Mouse (Mus musculus): ENCODE measurements at regions not wholly inside any gene's neighbourhood (a gene's known extent, or its start where the extent isn't known, plus 50 kb on each side); places are given as distances from the start of the nearest gene placed in this dataset.

- no peak overlapping the region for H3K4me3 ChIP-seq
- H3K27me3 ChIP-seq (replicated peaks; ENCODE audit: low read depth, poor library complexity, severe bottlenecking), result no peaks in the 10 kb centered on the region
- H3K9me3 ChIP-seq, result no peaks in the 10 kb centered on the region
- DNase-seq (ENCODE audit: low spot score), result no peak
- H3K27ac ChIP-seq (replicated peaks), result no peak overlapping the region
- H3K4me1 ChIP-seq, result no peaks in the 10 kb centered on the region
- no peaks in the 10 kb centered on the region for H3K36me3 ChIP-seq (replicated peaks)
- 84% methylated on average over 5 of the region's 5 CpGs for WGBS
Measured at GRCm38 (mm10) chr11:18163156-18164024, 209.7 kb upstream of the Etaa1 start.

- no peaks in the 10 kb centered on the region for H3K36me3 ChIP-seq (replicated peaks)
- H3K4me3 ChIP-seq, result no peak overlapping the region
- no peaks in the 10 kb centered on the region for H3K27me3 ChIP-seq (replicated peaks; ENCODE audit: low read depth, poor library complexity, severe bottlenecking)
- H3K27ac ChIP-seq (replicated peaks), result no peak overlapping the region
- WGBS, result 91% methylated on average over 4 of the region's 4 CpGs
- no peaks in the 10 kb centered on the region for H3K9me3 ChIP-seq
- no peak for DNase-seq (ENCODE audit: low spot score)
- H3K4me1 ChIP-seq, result peaks cover 9% of the 10 kb centered on the region
Measured at GRCm38 (mm10) chr11:18156506-18156905, 202.8 kb upstream of the Etaa1 start.

DNA sequence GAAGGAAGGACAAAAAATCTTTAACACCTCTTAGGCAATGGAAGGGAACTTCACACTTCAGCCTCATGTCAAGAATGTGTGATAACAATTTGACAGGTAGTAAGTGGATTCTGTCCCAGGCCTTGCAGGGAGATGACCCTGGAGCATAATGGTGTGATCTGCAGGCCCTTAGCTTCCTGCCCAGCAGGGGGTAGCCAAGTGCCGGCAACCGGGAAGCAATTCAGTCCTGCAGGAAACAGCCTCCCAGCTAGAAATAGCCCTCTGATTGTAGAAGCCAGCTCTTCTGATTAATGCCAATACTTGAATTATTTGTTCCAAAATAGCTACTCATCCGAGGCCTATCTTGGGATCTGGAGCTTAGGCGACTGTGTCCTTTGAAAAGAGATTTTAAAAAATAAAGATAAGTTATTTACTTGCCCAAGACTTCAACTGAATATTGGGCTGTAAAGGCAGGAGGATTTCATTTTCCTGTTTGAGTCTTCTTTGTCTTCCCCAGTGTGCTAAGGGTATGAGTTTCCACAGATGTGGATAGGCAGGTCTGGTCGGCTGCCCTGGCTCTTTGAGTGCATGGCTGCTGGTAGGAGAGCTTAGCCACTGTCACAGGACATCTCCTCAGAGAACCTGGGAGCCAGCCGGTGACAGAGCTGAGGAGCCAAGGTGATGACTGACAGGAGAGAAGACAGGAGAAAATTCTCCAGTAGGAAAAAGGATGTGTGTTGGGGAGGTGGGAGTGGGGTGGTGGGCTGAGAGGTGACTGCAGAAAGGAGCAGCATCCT lies 198.3 kb upstream of the Etaa1 start:
- Histone ChIP-seq H3K27ac (replicated peaks) (peak overlapping the region; percentile 72), H3K4me3 (no peak overlapping the region), H3K4me1 (peaks cover 12% of the 10 kb centered on the region), H3K9me3 (no peaks in the 10 kb centered on the region), H3K27me3 (replicated peaks; ENCODE audit: low read depth, poor library complexity, severe bottlenecking) (no peaks in the 10 kb centered on the region), H3K36me3 (replicated peaks) (no peaks in the 10 kb centered on the region)
- 22% methylated on average over 6 of the region's 6 CpGs for WGBS
- peak; percentile 81 for DNase-seq (ENCODE audit: low spot score)

- WGBS, result 88% methylated on average over 4 of the region's 4 CpGs
- Histone ChIP-seq H3K27ac (replicated peaks) (no peak overlapping the region), H3K27me3 (replicated peaks; ENCODE audit: low read depth, poor library complexity, severe bottlenecking) (no peaks in the 10 kb centered on the region)
Measured at GRCm38 (mm10) chr11:18151369-18151768, 197.7 kb upstream of the Etaa1 start.

GRCm38 (mm10) chr11:18127488-18127887 lies 173.8 kb upstream of the Etaa1 start:
- 69% methylated on average over 5 of the region's 5 CpGs for WGBS
- Histone ChIP-seq H3K36me3 (replicated peaks) (no peaks in the 10 kb centered on the region), H3K4me3 (no peak overlapping the region), H3K27me3 (replicated peaks; ENCODE audit: low read depth, poor library complexity, severe bottlenecking) (no peaks in the 10 kb centered on the region), H3K27ac (replicated peaks) (no peak overlapping the region), H3K9me3 (no peaks in the 10 kb centered on the region), H3K4me1 (no peaks in the 10 kb centered on the region)
- no peak for DNase-seq (ENCODE audit: low spot score)

More at GRCm38 (mm10) chr11:18151369-18151768, 197.7 kb upstream of the Etaa1 start:
- Histone ChIP-seq H3K9me3 (no peaks in the 10 kb centered on the region), H3K4me3 (no peak overlapping the region), H3K36me3 (replicated peaks) (no peaks in the 10 kb centered on the region), H3K4me1 (peaks cover 12% of the 10 kb centered on the region)
- DNase-seq (ENCODE audit: low spot score), result no peak

- no peak for DNase-seq (ENCODE audit: low spot score)
Measured at GRCm38 (mm10) chr11:18123031-18123430, 169.4 kb upstream of the Etaa1 start.

GRCm38 (mm10) chr11:18122616-18123015 lies 168.9 kb upstream of the Etaa1 start:
- Histone ChIP-seq H3K9me3 (no peaks in the 10 kb centered on the region), H3K36me3 (replicated peaks) (no peaks in the 10 kb centered on the region), H3K27me3 (replicated peaks; ENCODE audit: low read depth, poor library complexity, severe bottlenecking) (no peaks in the 10 kb centered on the region), H3K4me3 (no peak overlapping the region), H3K4me1 (no peaks in the 10 kb centered on the region), H3K27ac (replicated peaks) (no peak overlapping the region)
- WGBS, result 70% methylated on average over 2 of the region's 2 CpGs
- DNase-seq (ENCODE audit: low spot score), result no peak

More at GRCm38 (mm10) chr11:18123031-18123430, 169.4 kb upstream of the Etaa1 start:
- H3K4me3 ChIP-seq, result no peak overlapping the region
- no peaks in the 10 kb centered on the region for H3K4me1 ChIP-seq
- 91% methylated on average over 6 of the region's 6 CpGs for WGBS
- H3K27me3 ChIP-seq (replicated peaks; ENCODE audit: low read depth, poor library complexity, severe bottlenecking), result no peaks in the 10 kb centered on the region
- no peak overlapping the region for H3K27ac ChIP-seq (replicated peaks)
- H3K36me3 ChIP-seq (replicated peaks), result no peaks in the 10 kb centered on the region
- H3K9me3 ChIP-seq, result no peaks in the 10 kb centered on the region

- 85% methylated on average over 9 of the region's 9 CpGs for WGBS
- H3K4me3 ChIP-seq, result no peak overlapping the region
- H3K4me1 ChIP-seq, result no peaks in the 10 kb centered on the region
- no peaks in the 10 kb centered on the region for H3K27me3 ChIP-seq (replicated peaks; ENCODE audit: low read depth, poor library complexity, severe bottlenecking)
- H3K36me3 ChIP-seq (replicated peaks), result no peaks in the 10 kb centered on the region
- no peak overlapping the region for H3K27ac ChIP-seq (replicated peaks)
- H3K9me3 ChIP-seq, result no peaks in the 10 kb centered on the region
- DNase-seq (ENCODE audit: low spot score), result no peak
Measured at GRCm38 (mm10) chr11:18115693-18116450, 162.2 kb upstream of the Etaa1 start.

DNA sequence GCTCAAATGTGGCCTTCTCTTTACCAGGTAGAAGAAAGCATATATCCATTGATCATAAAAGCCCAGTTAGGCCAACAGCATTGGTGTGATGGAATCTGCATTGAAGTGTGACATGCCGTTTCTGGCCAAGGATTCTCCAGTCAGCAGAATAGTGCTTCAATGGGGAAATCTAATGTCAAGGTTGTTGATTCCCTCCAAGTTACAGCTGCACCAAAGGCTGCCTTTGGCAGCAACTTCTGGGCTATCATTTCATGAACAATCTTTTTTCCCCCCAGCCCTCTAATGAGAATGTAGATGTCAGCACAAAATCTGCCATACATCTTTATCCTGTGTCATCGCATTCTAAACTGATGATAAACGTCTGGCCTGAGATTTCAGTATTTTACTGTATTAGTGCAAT lies 149.2 kb upstream of the Etaa1 start:
- H3K36me3 ChIP-seq (replicated peaks), result no peaks in the 10 kb centered on the region
- no peak overlapping the region for H3K4me3 ChIP-seq
- WGBS, result 90% methylated on average over 3 of the region's 3 CpGs
- H3K4me1 ChIP-seq, result no peaks in the 10 kb centered on the region
- DNase-seq (ENCODE audit: low spot score), result no peak
- no peak overlapping the region for H3K27ac ChIP-seq (replicated peaks)
- H3K27me3 ChIP-seq (replicated peaks; ENCODE audit: low read depth, poor library complexity, severe bottlenecking), result no peaks in the 10 kb centered on the region
- H3K9me3 ChIP-seq, result no peaks in the 10 kb centered on the region

GRCm38 (mm10) chr11:18075840-18076435 lies 122.3 kb upstream of the Etaa1 start:
- 83% methylated on average over 4 of the region's 4 CpGs for WGBS
- no peak overlapping the region for H3K4me3 ChIP-seq
- H3K27me3 ChIP-seq (replicated peaks; ENCODE audit: low read depth, poor library complexity, severe bottlenecking), result no peaks in the 10 kb centered on the region
- no peaks in the 10 kb centered on the region for H3K4me1 ChIP-seq
- no peaks in the 10 kb centered on the region for H3K9me3 ChIP-seq
- no peak for DNase-seq (ENCODE audit: low spot score)
- no peak overlapping the region for H3K27ac ChIP-seq (replicated peaks)
- no peaks in the 10 kb centered on the region for H3K36me3 ChIP-seq (replicated peaks)

GRCm38 (mm10) chr11:18070586-18071306 lies 117.1 kb upstream of the Etaa1 start:
- no peaks in the 10 kb centered on the region for H3K27me3 ChIP-seq (replicated peaks; ENCODE audit: low read depth, poor library complexity, severe bottlenecking)
- no peaks in the 10 kb centered on the region for H3K9me3 ChIP-seq
- no peaks in the 10 kb centered on the region for H3K4me1 ChIP-seq
- H3K36me3 ChIP-seq (replicated peaks), result no peaks in the 10 kb centered on the region
- no peak for DNase-seq (ENCODE audit: low spot score)
- 90% methylated on average over 4 of the region's 4 CpGs for WGBS
- H3K4me3 ChIP-seq, result no peak overlapping the region
- no peak overlapping the region for H3K27ac ChIP-seq (replicated peaks)

GRCm38 (mm10) chr11:18070032-18070374 lies 116.3 kb upstream of the Etaa1 start:
- WGBS, result 87% methylated on average over 8 of the region's 8 CpGs
- Histone ChIP-seq H3K9me3 (no peaks in the 10 kb centered on the region), H3K27me3 (replicated peaks; ENCODE audit: low read depth, poor library complexity, severe bottlenecking) (no peaks in the 10 kb centered on the region), H3K36me3 (replicated peaks) (no peaks in the 10 kb centered on the region), H3K4me1 (no peaks in the 10 kb centered on the region), H3K27ac (replicated peaks) (no peak overlapping the region), H3K4me3 (no peak overlapping the region)
- DNase-seq (ENCODE audit: low spot score), result no peak
